Mouse (Mus musculus): Measurements from ENCODE around the gene Fstl4.

- TF ChIP-seq CTCF (IDR thresholded peaks at IDR 0.05; ENCODE audit: low read depth) (0 out of 2 replicates have a peak, but pooled peaks have one; percentile 17), EP300 (IDR thresholded peaks at IDR 0.05; ENCODE audit: low read depth) (no peak)
Observed at GRCm38 (mm10) chr11:53019509-53019908, 255.1 kb downstream of the Fstl4 start.

Data from liver, embryonic 14.5 days (tissue).